Mouse (Mus musculus): ENCODE data around the gene Zcchc17.

GRCm38 (mm10) chr4:130327366-130327765 is 32.4 kb downstream of the Zcchc17 start:
- TF ChIP-seq CTCF (IDR thresholded peaks at IDR 0.05; ENCODE audit: control insufficient read depth, insufficient read depth, insufficient replicate concordance, low read depth, low read length), result no peak
- TF ChIP-seq POLR2A (IDR thresholded peaks at IDR 0.05; ENCODE audit: control insufficient read depth, low read depth, low read length), result no peak
